Mouse (Mus musculus) layer of hippocampus, adult 6 months (tissue): ENCODE data around the gene Gm21987. TPM values are rescaled to one million over a fixed set of nuclear protein-coding genes. Genes with fewer than 3 reads are reported as not detected.

ENCODE experiments used
- long read RNA-seq, 2 experiments: library from polyadenylated mRNA; unstranded; transcript quantifications; one replicate each; pipeline ENCODE4 v2.0.0; 2019 to 2020
- polyA plus RNA-seq: library from polyadenylated mRNA; unstranded; fragments of <200 nt; fragmentation: Nextera tagmentation; gene quantifications from 2 replicates; pipeline ENCODE4 v1.2.3, GENCODE M21; 2021

Gm21987 gene
- polyA plus RNA-seq = not detected in 2 replicates
- long read RNA-seq, experiment 1, partial matches to known transcripts = 0 of 1 reads
- long read RNA-seq, experiment 1, other reads (novel, unspliced or antisense) = 1 of 1 reads
- long read RNA-seq, experiment 2 = 0 reads

GRCm38 (mm10) chr16:38346529-38347325, at the start of gene Gm21987, which contains the start of gene Cox17:
Gene Gm21987, plus strand, starts transcription at chr16:38347040.
Gene Cox17, plus strand, starts transcription at chr16:38346991.

GRCm38 (mm10) chr16:38341396-38342324, 5.2 kb upstream of the Gm21987 start, which contains the start of gene Maats1:
Gene Maats1, minus strand, starts transcription at chr16:38342143.

GRCm38 (mm10) chr16:38361933-38362332, 15.1 kb downstream of the Gm21987 start, which contains the start of gene Popdc2:
Gene Popdc2, plus strand, starts transcription at chr16:38362209.

Other genes starting within 250 kb of the Gm21987 start
- not detected in 2 replicates for gene Nr1i2, start 52.2 kb upstream of the Gm21987 start, polyA plus RNA-seq
- 0.88 and 1.7 TPM in 2 replicates for gene Maats1, start 4.9 kb upstream of the Gm21987 start, polyA plus RNA-seq
- 815 and 850 TPM in 2 replicates for gene Cox17, start within 50 bp of the Gm21987 start, polyA plus RNA-seq
- 0.19 and 0.29 TPM in 2 replicates for gene Popdc2, start 15.2 kb downstream of the Gm21987 start, polyA plus RNA-seq
- 0.33 and 0.40 TPM in 2 replicates for gene Pla1a, start 86.1 kb downstream of the Gm21987 start, polyA plus RNA-seq
- 103 and 128 TPM in 2 replicates for gene Adprh, start 105.7 kb downstream of the Gm21987 start, polyA plus RNA-seq
- 0.18 and 0.44 TPM in 2 replicates for gene Cd80, start 108.5 kb downstream of the Gm21987 start, polyA plus RNA-seq
- gene Timmdc1, start 175.6 kb downstream of the Gm21987 start, polyA plus RNA-seq = 40.2 and 60.3 TPM in 2 replicates
- gene Poglut1, start 203.2 kb downstream of the Gm21987 start, polyA plus RNA-seq = 42.0 and 42.2 TPM in 2 replicates
- 6.0 and 6.8 TPM in 2 replicates for gene Tmem39a, start 211.7 kb downstream of the Gm21987 start, polyA plus RNA-seq